Mouse (Mus musculus): ENCODE measurements around the gene Tmcc1.

GRCm38 (mm10) chr6:116024666-116025065, 168.6 kb downstream of the Tmcc1 start:
- TF ChIP-seq CTCF (IDR thresholded peaks at IDR 0.05; ENCODE audit: low read depth, low read length) (no peak), POLR2A (IDR thresholded peaks at IDR 0.05; ENCODE audit: insufficient read depth, low read length) (no peak)
